Mouse (Mus musculus): ENCODE data around the gene Gdf1.

- no peak for TF ChIP-seq CHD2 (IDR thresholded peaks at IDR 0.05; ENCODE audit: low read depth, low read length)
- TF ChIP-seq ZNF384 (IDR thresholded peaks at IDR 0.05; ENCODE audit: low read depth, low read length), result no peak
- no peak for TF ChIP-seq ZC3H11A (IDR thresholded peaks at IDR 0.05; ENCODE audit: borderline replicate concordance, low read depth, low read length)
- no peak for TF ChIP-seq MAFK (IDR thresholded peaks at IDR 0.05; ENCODE audit: insufficient read depth, low read depth, low read length)
- no peak for TF ChIP-seq HCFC1 (IDR thresholded peaks at IDR 0.05; ENCODE audit: borderline replicate concordance, insufficient read depth, low read length)
Measured at GRCm38 (mm10) chr8:70354004-70354403, 24.4 kb downstream of the Gdf1 start.
